Mouse (Mus musculus) liver, embryonic 14.5 days (tissue): ENCODE data around the gene Carmil1.

Experiments
- CTCF ChIP-seq: IDR thresholded peaks from 2 replicates; pipeline ENCODE4 v1.5.1; 2016; ENCODE audit warnings: antibody characterized with exemption, low read depth, control low read depth
- EP300 ChIP-seq: IDR thresholded peaks from 2 replicates; pipeline ENCODE4 v1.6.1; 2016; ENCODE audit warnings: antibody characterized with exemption, low read depth

DNA sequence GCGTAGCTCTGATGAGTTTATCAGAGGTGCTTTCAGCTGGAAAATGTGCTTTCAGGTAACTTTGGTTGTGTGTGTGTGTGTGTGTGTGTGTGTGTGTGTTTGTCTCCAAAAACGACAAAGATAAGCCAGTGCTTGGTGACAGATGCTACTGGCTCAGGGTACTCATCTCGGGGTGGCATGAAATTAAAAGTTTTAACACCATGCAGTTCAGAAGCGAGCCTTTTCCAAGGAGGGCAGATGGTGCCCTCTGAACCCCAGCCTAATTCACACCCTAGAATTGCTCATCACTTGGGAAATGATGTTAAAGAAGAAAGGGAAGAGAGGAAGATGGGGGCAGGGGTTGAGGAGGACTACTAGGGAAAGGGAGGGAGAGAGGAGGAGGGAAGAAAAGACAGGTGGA lies 198.4 kb downstream of the Carmil1 start:
- no peak for TF ChIP-seq CTCF
- no peak for TF ChIP-seq EP300
